Mouse (Mus musculus): ENCODE data around the gene Stra6l.

The Stra6l gene

DNA sequence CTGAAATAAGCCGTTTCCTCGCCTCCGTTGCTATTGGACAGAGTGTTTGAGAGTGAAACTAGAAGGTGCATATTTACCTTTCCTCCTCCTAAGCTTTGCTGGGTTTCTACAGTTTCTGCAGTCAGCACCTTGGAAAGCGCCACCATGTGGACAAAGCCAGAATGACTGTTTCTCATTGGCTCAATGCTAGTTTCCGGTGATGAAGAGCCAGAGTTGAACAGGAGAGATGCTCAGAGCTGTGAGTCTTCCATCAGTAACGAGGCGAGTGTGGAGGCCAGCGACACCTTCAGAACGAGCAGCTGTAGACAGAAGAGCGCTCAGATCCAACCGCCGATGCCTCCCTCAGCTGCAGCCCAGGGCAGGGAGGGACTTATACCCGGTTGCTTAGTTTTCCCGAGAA, 4.1 kb upstream of the Stra6l start:
- in situ Hi-C loops (cut with MboI, MseI): no loop called here

- in situ Hi-C loops (cut with MboI, MseI): no loop called here
Measured at GRCm38 (mm10) chr4:45846263-45846662, 2.2 kb upstream of the Stra6l start.

DNA sequence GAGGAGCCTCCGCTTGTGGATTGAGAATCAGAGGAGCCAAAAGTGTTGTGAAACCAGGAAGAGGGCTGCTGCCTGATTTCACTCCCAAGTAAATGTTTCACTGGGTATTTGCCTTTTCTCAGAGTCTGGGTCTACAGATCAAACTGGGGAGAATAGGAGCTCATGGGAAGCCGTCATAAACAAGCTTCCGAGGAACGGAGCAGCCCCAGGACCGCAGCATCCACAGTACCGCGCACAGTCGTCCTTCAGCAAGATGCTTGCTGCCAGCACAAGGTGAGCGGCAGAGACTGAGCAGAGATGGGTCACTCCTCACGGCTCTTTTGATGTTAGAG, 327 bp downstream of the Stra6l start:
- in situ Hi-C loops (cut with MboI, MseI): no loop called here

GRCm38 (mm10) chr4:45849419-45849818, 955 bp downstream of the Stra6l start:
- in situ Hi-C loops (cut with MboI, MseI): no loop called here

DNA sequence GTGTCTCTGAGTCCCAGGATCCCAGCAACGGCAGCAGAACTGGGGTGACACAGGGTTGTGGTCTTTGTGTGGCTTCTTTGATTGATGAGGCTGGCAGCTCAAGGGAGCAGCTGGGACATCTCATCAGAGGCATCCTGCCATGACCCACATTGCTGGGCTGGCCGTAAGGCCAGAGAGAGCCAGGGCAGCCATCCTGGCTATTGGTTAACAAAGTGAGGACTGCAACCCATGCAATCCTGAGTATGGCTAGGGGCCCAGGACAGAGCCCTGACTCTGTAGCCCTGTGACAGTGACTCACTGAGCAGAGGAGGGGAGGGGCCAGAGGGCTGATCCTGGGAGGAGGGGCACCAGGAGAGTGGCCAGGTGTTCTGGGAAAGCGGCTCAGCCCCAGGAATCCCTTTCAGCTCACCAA, 3.2 kb downstream of the Stra6l start:
- in situ Hi-C loops (cut with MboI, MseI): loop anchor here in 1 of 2 experiments (10.0 kb wide), 1 partner anchor 707 kb away; no protein-coding TSS in a partner anchor

DNA sequence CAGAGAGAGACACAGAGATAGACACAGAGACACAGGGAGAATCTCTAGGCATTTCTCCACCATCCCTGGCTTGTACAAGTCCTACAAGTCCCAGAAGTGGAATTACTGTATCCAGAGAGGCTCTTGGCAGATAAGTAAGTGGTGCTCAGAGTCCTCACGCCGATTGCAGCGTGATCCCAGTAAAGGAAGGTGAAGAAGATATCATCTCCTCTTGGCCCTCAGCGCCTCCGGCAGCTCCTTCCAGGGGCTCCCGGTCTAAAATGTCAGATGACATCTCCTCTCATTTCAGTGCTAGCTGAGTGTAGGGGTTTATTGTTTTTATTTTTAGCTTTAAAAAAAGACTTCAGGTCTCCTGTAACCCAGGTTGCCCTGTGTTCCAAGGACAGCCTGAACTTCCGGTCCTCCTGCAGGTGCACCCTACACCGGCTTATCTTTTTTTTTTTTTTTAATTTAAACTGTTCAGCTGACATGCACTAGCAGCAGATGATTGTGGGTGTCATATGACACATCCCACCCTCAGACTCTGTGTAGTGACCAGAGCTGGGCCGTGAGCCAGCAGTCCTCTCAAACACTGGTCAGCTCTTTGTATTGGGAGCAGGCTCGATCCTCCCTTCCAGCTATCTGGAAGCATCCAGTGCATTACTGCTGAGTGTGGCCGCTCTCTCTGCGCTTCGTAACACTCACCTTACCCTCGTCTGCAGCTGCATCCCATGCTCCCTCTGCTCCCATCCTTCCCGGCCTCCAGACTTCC, 5.2 kb downstream of the Stra6l start:
- in situ Hi-C loops (cut with MboI, MseI): loop anchor here in 1 of 2 experiments (10.0 kb wide), 1 partner anchor 709 kb away; no protein-coding TSS in a partner anchor

GRCm38 (mm10) chr4:45855803-45856424, 7.5 kb downstream of the Stra6l start:
- in situ Hi-C loops (cut with MboI, MseI): loop anchor here in 1 of 2 experiments (10.0 kb wide), 1 partner anchor 711 kb away; no protein-coding TSS in a partner anchor

GRCm38 (mm10) chr4:45861160-45861559, 12.7 kb downstream of the Stra6l start:
- in situ Hi-C loops (cut with MboI, MseI): no loop called here

DNA sequence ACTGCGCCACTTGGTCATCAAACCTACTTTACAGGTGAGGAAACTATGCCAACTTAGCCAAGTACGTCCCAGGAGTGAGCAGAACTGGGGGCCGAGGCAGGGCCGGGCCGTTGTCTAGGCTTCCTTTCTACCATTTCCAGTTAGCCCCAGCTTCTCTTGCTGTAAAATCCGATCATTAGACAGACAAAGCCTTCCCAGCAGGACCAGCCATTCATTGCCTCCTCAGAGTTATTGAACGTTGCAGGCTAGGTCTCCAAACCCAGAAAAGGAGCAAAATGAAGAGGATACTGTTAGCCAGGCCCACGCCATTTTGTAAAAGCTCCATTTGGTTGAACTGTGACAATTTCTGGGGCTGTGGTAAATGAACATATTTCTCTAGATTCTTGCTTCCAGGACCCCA, 19.0 kb downstream of the Stra6l start:
- in situ Hi-C loops (cut with MboI, MseI): no loop called here

- in situ Hi-C loops (cut with MboI, MseI): no loop called here
Measured at GRCm38 (mm10) chr4:45869021-45869815, 20.8 kb downstream of the Stra6l start.

DNA sequence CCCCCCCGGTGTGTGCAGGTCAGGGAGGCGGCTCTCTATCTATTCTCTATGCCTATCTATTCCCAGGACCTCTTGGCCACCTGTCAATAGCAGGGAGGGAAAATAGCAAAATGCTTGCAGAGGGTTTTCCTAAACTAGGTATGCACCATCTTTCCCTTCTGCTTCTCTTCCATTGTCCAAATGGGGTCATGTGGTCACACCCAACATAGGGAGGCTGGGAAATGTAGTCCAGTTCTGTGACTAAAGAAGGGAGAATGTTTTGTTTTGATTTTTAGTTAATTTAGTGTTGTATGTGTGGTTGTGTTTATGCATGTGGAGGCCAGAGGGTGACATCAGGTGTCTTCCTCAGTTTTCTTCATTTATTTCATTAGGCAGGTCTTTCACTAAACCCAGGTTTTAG, 23.7 kb downstream of the Stra6l start:
- in situ Hi-C loops (cut with MboI, MseI): no loop called here

GRCm38 (mm10) chr4:45878929-45879328, 30.5 kb downstream of the Stra6l start:
- in situ Hi-C loops (cut with MboI, MseI): no loop called here

DNA sequence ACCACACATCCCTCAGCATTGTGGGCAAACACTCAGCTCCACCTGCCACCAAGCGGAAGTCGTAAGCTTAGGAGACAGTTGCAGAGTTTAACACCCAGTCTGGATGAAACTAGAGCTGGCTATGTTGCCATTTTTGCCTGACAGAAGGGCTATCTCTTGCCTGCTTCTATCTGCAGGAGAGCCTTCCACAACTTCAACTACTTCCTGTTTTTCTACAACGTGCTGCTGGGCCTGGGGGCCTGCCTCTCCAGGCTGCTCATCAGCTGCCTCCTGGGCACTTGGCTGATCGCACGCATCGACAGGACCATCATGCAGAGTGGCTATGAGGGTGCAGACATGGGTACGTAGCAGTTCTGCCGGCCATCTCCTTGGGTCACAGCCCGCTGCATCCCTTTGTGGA, 34.1 kb downstream of the Stra6l start:
- in situ Hi-C loops (cut with MboI, MseI): no loop called here

GRCm38 (mm10) chr4:45883250-45883649, 34.8 kb downstream of the Stra6l start:
- in situ Hi-C loops (cut with MboI, MseI): no loop called here

DNA sequence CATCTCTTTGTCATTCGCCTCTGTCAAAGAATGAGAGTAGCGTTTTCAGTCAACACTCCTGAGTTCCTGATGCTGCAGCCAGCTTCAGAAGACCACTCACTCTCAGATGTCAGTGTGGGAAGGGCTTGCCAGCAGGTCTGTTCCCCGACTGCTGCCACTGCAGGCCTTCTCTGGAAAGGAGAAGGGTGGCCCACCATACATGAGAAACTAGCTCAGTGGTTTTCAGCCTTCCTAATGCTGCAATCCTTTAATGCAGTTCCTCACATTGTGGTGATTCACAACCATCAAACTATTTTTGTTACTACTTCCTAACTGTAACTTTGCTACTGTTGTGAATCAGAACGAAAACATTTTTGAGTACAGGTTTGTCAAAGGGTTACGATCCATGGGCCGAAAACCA, 41.0 kb downstream of the Stra6l start:
- in situ Hi-C loops (cut with MboI, MseI): no loop called here

- in situ Hi-C loops (cut with MboI, MseI): no loop called here
Measured at GRCm38 (mm10) chr4:45890066-45890761, 41.8 kb downstream of the Stra6l start, which contains the start of gene Ccdc180. TSS of gene Ccdc180 (plus strand) at chr4:45890303.

DNA sequence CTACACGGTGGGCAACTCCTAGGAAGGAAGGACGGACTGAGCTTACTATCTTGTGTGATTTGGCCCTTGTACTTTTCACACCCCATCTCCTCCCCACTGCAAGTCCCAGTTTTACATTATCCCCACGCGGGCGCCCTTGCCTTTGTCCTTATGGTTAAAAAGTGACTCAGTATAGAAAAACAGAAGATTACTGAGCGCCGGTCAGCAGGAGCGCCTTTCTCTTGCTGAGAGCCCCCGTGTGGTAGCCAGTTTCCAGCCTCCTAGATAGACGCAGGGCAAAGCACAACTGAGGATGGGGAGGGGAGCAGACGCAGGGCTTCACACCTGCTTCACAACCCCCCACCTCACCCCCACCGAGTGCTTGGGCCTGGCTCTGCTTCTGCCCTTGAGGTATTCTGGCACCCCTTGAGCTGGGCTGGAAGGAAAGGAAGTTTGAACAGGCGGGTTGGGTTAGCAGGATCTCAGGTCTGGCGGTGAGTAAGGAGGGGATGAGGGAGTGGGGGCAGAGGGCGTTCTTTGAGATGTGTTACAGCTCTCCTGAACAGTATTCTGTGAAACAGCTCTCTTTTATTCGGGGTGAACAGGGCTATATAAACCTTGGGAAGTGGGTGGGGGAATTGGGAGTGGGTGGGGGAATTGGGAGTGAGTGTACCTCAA, 48.1 kb downstream of the Stra6l start:
- in situ Hi-C loops (cut with MboI, MseI): no loop called here

DNA sequence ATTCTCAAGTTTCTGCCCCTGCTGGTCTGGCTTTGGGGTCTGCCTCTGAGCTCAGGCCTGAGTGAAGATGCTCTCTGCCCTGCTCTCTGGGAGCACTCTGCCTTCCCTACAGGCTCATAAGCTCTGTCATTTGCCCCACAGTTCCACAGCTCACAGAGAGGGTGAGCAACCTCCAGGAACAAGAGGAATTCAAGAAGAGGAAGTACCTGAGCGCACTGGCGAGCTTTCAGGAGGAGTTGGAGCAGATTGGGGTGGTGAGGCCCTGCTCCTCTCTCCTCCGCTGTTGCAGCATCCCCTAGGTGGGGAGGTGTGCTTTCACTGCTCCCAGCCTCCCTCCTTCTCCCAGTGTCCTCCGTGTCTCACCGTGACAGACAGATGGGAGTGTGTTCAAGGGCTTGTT, 49.9 kb downstream of the Stra6l start:
- in situ Hi-C loops (cut with MboI, MseI): no loop called here

- in situ Hi-C loops (cut with MboI, MseI): no loop called here
Measured at GRCm38 (mm10) chr4:45909256-45909655, 60.8 kb downstream of the Stra6l start.

DNA sequence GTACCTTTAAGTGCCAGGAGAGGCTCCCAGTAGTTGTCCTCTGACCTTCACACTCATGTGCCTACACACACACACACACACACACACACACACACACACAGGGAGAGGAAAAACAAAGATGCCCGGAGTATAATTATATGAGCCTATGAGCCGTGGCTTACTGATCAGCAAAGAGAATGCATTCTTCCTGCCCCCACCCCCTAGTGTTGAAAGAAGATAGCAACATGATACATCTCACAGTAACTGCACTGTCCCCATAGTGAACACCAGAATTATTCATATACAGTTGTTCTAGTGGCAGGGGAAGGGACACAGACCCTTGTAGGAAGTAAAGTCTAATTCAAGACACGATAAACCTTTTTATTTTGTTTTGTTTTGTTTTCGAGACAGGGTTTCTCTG, 61.5 kb downstream of the Stra6l start:
- in situ Hi-C loops (cut with MboI, MseI): no loop called here

DNA sequence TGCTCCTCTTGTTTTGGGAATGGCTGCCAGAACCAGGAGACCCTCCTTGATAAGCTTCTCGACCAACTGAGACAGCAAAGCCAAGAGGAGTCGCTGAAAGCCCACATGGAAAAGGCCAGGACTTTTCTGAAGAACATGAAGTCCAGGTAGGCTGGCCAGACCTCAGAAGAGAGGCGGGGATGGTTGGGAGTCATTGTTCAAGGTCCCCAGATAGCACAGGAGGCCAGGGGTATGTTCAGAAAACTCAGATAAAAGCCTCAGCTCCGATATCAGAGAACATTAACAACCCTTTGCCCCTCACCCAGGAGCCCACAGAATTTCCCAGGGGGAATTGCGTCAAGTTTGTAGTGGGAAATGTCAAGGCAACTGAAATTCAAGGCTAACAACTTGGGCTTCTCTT, 62.8 kb downstream of the Stra6l start:
- in situ Hi-C loops (cut with MboI, MseI): no loop called here

Measured in T-helper 17 cell (primary cell).